Mouse (Mus musculus) common myeloid progenitor, adult 5-6 weeks (primary cell): Measurements from ENCODE around the gene Vmn2r36. TPM values are rescaled to one million over a fixed set of nuclear protein-coding genes. Genes with fewer than 3 reads are reported as not detected.
"Not testable (repeated sequence)": the region's sequence is repeated elsewhere in the genome, so short reads cannot be mapped to it uniquely, and the experiment has no call there.

Experiments
- ATAC-seq: replicated peaks from 2 replicates; pipeline ENCODE4 v1.8.0; 2016; ENCODE audit warnings: low read depth, mild to moderate bottlenecking, moderate TSS enrichment, inconsistent platforms; ENCODE audit not compliant: poor library complexity, severe bottlenecking
- total RNA-seq: library from RNA; stranded (forward); fragments of 200-1000, 187-1606 nt; gene quantifications from 2 replicates; pipeline ENCODE4 v1.2.3, GENCODE M21; 2017

Gene Vmn2r36
- not detected in 2 replicates for total RNA-seq

- ATAC-seq: not testable (repeated sequence)
These were observed at the start of gene Vmn2r36 for GRCm38 (mm10) chr7:7902395-7902794. Vmn2r36 (minus strand) TSS chr7:7902495.

Other genes with a start within 250 kb of the Vmn2r36 start
- gene Vmn2r34, start 213.0 kb downstream of the Vmn2r36 start, total RNA-seq: not detected in 2 replicates
- gene Vmn2r35, start 82.6 kb downstream of the Vmn2r36 start, total RNA-seq: not detected in 2 replicates